Mouse (Mus musculus) stomach, embryonic 14.5 days (tissue): ENCODE results near the gene Cnn2. TPM values are rescaled to one million over a fixed set of nuclear protein-coding genes. Genes with fewer than 3 reads are reported as not detected.
"Not testable (repeated sequence)": the region's sequence is repeated elsewhere in the genome, so short reads cannot be mapped to it uniquely, and the experiment has no call there.

Experiments used
- ATAC-seq: fragments of 200-750 bp; cut with Nextera tagmentation; 2 replicates; pipeline ENCODE4 v1.8.0; 2017; ENCODE audit warnings: low read depth, moderate TSS enrichment; ENCODE audit not compliant: insufficient number of reproducible peaks, insufficient read depth, low FRiP score
- H3K27ac ChIP-seq: fragments of 300-500 bp; sonication (generic); 2 replicates; pipeline ENCODE4 v1.5.1; 2014; ENCODE audit warnings: mild to moderate bottlenecking, low read length, moderate library complexity, mixed read lengths
- H3K27me3 ChIP-seq: fragments of 300-500 bp; sonication (generic); 2 replicates; pipeline ENCODE4 v1.6.1; 2014; ENCODE audit warnings: low read length, control low read depth, mixed read lengths; ENCODE audit not compliant: control insufficient read depth, insufficient read depth
- H3K36me3 ChIP-seq: fragments of 300-500 bp; sonication (generic); 2 replicates; pipeline ENCODE4 v1.6.1; 2014; ENCODE audit warnings: mild to moderate bottlenecking, control low read depth, low read length, moderate library complexity, mixed read lengths; ENCODE audit not compliant: control insufficient read depth, insufficient read depth
- H3K4me1 ChIP-seq: fragments of 300-500 bp; sonication (generic); 2 replicates; pipeline ENCODE4 v1.6.1; 2014; ENCODE audit warnings: low read length, control low read depth, mixed read lengths; ENCODE audit not compliant: control insufficient read depth, insufficient read depth
- H3K4me2 ChIP-seq: fragments of 300-500 bp; sonication (generic); replicated peaks from 2 replicates; pipeline ENCODE4 v1.6.1; 2014; ENCODE audit warnings: low read depth, low read length, control low read depth
- H3K4me3 ChIP-seq: fragments of 300-500 bp; sonication (generic); 2 replicates; pipeline ENCODE4 v1.5.1; 2014; ENCODE audit warnings: low read depth, low read length, control low read depth
- H3K9ac ChIP-seq: fragments of 300-500 bp; sonication (generic); replicated peaks from 2 replicates; pipeline ENCODE4 v1.6.1; 2014; ENCODE audit warnings: low read depth, mild to moderate bottlenecking, control low read depth, low read length, moderate library complexity, mixed read lengths
- H3K9me3 ChIP-seq: fragments of 300-500 bp; sonication (generic); 2 replicates; pipeline ENCODE4 v1.6.1; 2016; ENCODE audit warnings: low read depth, low read length, control low read depth; ENCODE audit not compliant: control insufficient read depth
- WGBS: fragments of 180-500 bp; shearing (Covaris S2); extraction: QIAGEN DNeasy Blood & Tissue Kit; methylation state at CpG from one replicate; pipeline ENCODE4 v1.1.7; 2014; 5-methylcytosine and 5-hydroxymethylcytosine counted together
- polyA plus RNA-seq: library from polyadenylated mRNA; unstranded; fragments of >200 nt; fragmentation: Nextera tagmentation; extraction: Ambion mirVana; gene quantifications from 2 replicates; pipeline ENCODE4 v1.2.1, GENCODE M21; 2014

Gene Cnn2
- polyA plus RNA-seq, 1 experiment from 2014 or later = 424 TPM

- Histone ChIP-seq H3K9me3 (no peaks in the 10 kb centered on the region), H3K4me2 (no peak overlapping the region), H3K27ac (no peak overlapping the region), H3K4me1 (peaks cover 16% of the 10 kb centered on the region; the same call in 1 of the 2 replicates), H3K4me3 (no peak overlapping the region), H3K36me3 (peaks cover 44% of the 10 kb centered on the region), H3K27me3 (no peaks in the 10 kb centered on the region), H3K9ac (no peak overlapping the region)
- no peak for ATAC-seq
- 84% methylated on average over 18 of the region's 18 CpGs for WGBS
Measured at GRCm38 (mm10) chr10:79950661-79951060, 37.7 kb upstream of the Cnn2 start.

- 84% methylated on average over 6 of the region's 6 CpGs for WGBS
- no peaks in the 10 kb centered on the region for H3K27me3 ChIP-seq
- no peak overlapping the region for H3K4me3 ChIP-seq
- no peak overlapping the region for H3K9ac ChIP-seq
- ATAC-seq = no peak
- no peak overlapping the region for H3K4me2 ChIP-seq
- no peaks in the 10 kb centered on the region for H3K4me1 ChIP-seq
- no peaks in the 10 kb centered on the region for H3K9me3 ChIP-seq
- H3K36me3 ChIP-seq = peaks cover 37% of the 10 kb centered on the region
- H3K27ac ChIP-seq = no peak overlapping the region
Measured at GRCm38 (mm10) chr10:79953946-79954345, 34.4 kb upstream of the Cnn2 start.

GRCm38 (mm10) chr10:79955691-79956090 is 32.7 kb upstream of the Cnn2 start:
- H3K9me3 ChIP-seq = no peaks in the 10 kb centered on the region
- no peak overlapping the region for H3K4me2 ChIP-seq
- 62% methylated on average over 9 of the region's 9 CpGs for WGBS
- H3K4me3 ChIP-seq = no peak overlapping the region
- no peaks in the 10 kb centered on the region for H3K27me3 ChIP-seq
- H3K4me1 ChIP-seq = peaks cover 2% of the 10 kb centered on the region
- no peak overlapping the region for H3K9ac ChIP-seq
- ATAC-seq = no peak
- no peak overlapping the region for H3K27ac ChIP-seq
- H3K36me3 ChIP-seq = peaks cover 20% of the 10 kb centered on the region

- no peak overlapping the region for H3K9ac ChIP-seq
- ATAC-seq = no peak
- peaks cover 17% of the 10 kb centered on the region for H3K36me3 ChIP-seq
- WGBS = 31% methylated on average over 4 of the region's 4 CpGs
- H3K4me1 ChIP-seq = peaks cover 9% of the 10 kb centered on the region
- no peak overlapping the region for H3K4me2 ChIP-seq
- no peak overlapping the region for H3K27ac ChIP-seq
- H3K27me3 ChIP-seq = no peaks in the 10 kb centered on the region
- H3K9me3 ChIP-seq = no peaks in the 10 kb centered on the region
- H3K4me3 ChIP-seq = no peak overlapping the region
Measured at GRCm38 (mm10) chr10:79956643-79957154, 31.7 kb upstream of the Cnn2 start.

- no peak overlapping the region for H3K4me3 ChIP-seq
- peaks cover 15% of the 10 kb centered on the region for H3K36me3 ChIP-seq
- no peak overlapping the region for H3K9ac ChIP-seq
- peaks cover 9% of the 10 kb centered on the region for H3K4me1 ChIP-seq
- ATAC-seq = no peak
- no peaks in the 10 kb centered on the region for H3K27me3 ChIP-seq
- 12% methylated on average over 21 of the region's 21 CpGs for WGBS
- no peak overlapping the region for H3K4me2 ChIP-seq
- no peaks in the 10 kb centered on the region for H3K9me3 ChIP-seq
- no peak overlapping the region for H3K27ac ChIP-seq
Measured at GRCm38 (mm10) chr10:79958140-79958816, 30.1 kb upstream of the Cnn2 start.

GRCm38 (mm10) chr10:79959412-79959811 is 29.0 kb upstream of the Cnn2 start:
- H3K9ac ChIP-seq, H3K4me1 ChIP-seq, H3K27ac ChIP-seq, H3K4me2 ChIP-seq, H3K9me3 ChIP-seq, ATAC-seq, H3K27me3 ChIP-seq: not testable (repeated sequence)
- peak overlapping the region; percentile 98; the same call in 1 of the 2 replicates for H3K4me3 ChIP-seq
- 33% methylated on average over 10 of the region's 10 CpGs for WGBS
- H3K36me3 ChIP-seq = peaks cover 23% of the 10 kb centered on the region

- H3K36me3 ChIP-seq = peaks cover 29% of the 10 kb centered on the region
- under 1% methylated on average over 61 of the region's 61 CpGs for WGBS
- peak within 1 kb of the TSS; percentile 98 for H3K4me3 ChIP-seq
- peak within 1 kb of the TSS; percentile 86 for H3K4me2 ChIP-seq
- no peaks in the 10 kb centered on the region for H3K27me3 ChIP-seq
- H3K9me3 ChIP-seq = no peaks in the 10 kb centered on the region
- peak within 1 kb of the TSS; percentile 87 for H3K9ac ChIP-seq
- ATAC-seq = peak; percentile 94
- peak within 1 kb of the TSS; percentile 69; the same call in 1 of the 2 replicates for H3K27ac ChIP-seq
- peaks cover 9% of the 10 kb centered on the region for H3K4me1 ChIP-seq
Measured at GRCm38 (mm10) chr10:79959847-79960601, 28.4 kb upstream of the Cnn2 start, which contains the start of gene Wdr18. TSS of gene Wdr18 (plus strand) at chr10:79960152.

- no peak for ATAC-seq
- Histone ChIP-seq H3K4me1 (peaks cover 9% of the 10 kb centered on the region), H3K9ac (peak overlapping the region; percentile 87), H3K4me3 (peak overlapping the region; percentile 98), H3K27me3 (no peaks in the 10 kb centered on the region), H3K9me3 (no peaks in the 10 kb centered on the region), H3K36me3 (peaks cover 37% of the 10 kb centered on the region), H3K4me2 (peak overlapping the region; percentile 86), H3K27ac (0 out of 2 replicates have a peak overlapping the region, but pooled peaks have one; percentile 69)
- WGBS = 9% methylated on average over 10 of the region's 10 CpGs
Measured at GRCm38 (mm10) chr10:79960671-79961294, 27.6 kb upstream of the Cnn2 start.
